Mouse (Mus musculus) spleen, adult 2 months (tissue): ENCODE results near the gene P4hb. TPM values are rescaled to one million over a fixed set of nuclear protein-coding genes. Genes with fewer than 3 reads are reported as not detected.

Experiments
- DNase-seq, 2 experiments: peaks; one replicate each; pipeline versions ENCODE4 v3.0.0 to v3.0.0-alpha.2; 2012 to 2021; ENCODE audit warnings: low spot score in 2 of 2, low read depth in 1 of 2
- H3K27ac ChIP-seq: fragments of 200-500 bp; 2 replicates; pipeline ENCODE4 v1.5.1; 2012; ENCODE audit warnings: low read length, inconsistent platforms; ENCODE audit not compliant: insufficient read depth
- H3K27me3 ChIP-seq: fragments of 200-500 bp; 2 replicates; pipeline ENCODE4 v1.6.1; 2012; ENCODE audit warnings: mild to moderate bottlenecking, moderate library complexity, low read length, inconsistent platforms; ENCODE audit not compliant: control insufficient read depth, insufficient read depth
- H3K36me3 ChIP-seq: fragments of 200-500 bp; 2 replicates; pipeline ENCODE4 v1.6.1; 2012; ENCODE audit warnings: mild to moderate bottlenecking, low read length, inconsistent platforms; ENCODE audit not compliant: control insufficient read depth, insufficient read depth
- H3K4me1 ChIP-seq: fragments of 200-500 bp; 2 replicates; pipeline ENCODE4 v1.6.1; 2011; ENCODE audit warnings: inconsistent platforms; ENCODE audit not compliant: control insufficient read depth, insufficient read depth, insufficient read length
- H3K4me3 ChIP-seq: fragments of 200-500 bp; 2 replicates; pipeline ENCODE4 v1.5.1; 2011; ENCODE audit warnings: mild to moderate bottlenecking, inconsistent platforms; ENCODE audit not compliant: insufficient read depth, insufficient read length; ENCODE audit errors: extremely low read depth
- CTCF ChIP-seq: fragments of 200-500 bp; IDR thresholded peaks from 2 replicates; pipeline ENCODE4 v1.5.1; 2011; ENCODE audit warnings: mild to moderate bottlenecking, inconsistent platforms; ENCODE audit not compliant: insufficient read depth, insufficient read length, insufficient replicate concordance; ENCODE audit errors: extremely low read depth
- POLR2A ChIP-seq: fragments of 200-500 bp; IDR thresholded peaks from 2 replicates; pipeline ENCODE4 v1.6.1; 2011; ENCODE audit warnings: low read depth, low read length, inconsistent platforms
- WGBS: fragments of 180-500 bp; shearing (Covaris S2); methylation state at CpG from one replicate; pipeline ENCODE4 v1.1.7; 2018; 5-methylcytosine and 5-hydroxymethylcytosine counted together
- polyA plus RNA-seq: library from polyadenylated mRNA; depleted of rRNA; stranded (reverse); fragments of >200 nt; gene quantifications from 2 replicates; pipeline ENCODE4 v1.2.3, GENCODE M21; 2012

P4hb gene
- polyA plus RNA-seq, 1 experiment = 79.2 TPM

GRCm38 (mm10) chr11:120527690-120528354, 45.2 kb downstream of the P4hb start:
- WGBS = 75% methylated on average over 9 of the region's 9 CpGs
- H3K27ac ChIP-seq = no peak overlapping the region
- DNase-seq = no peak
- H3K36me3 ChIP-seq = no peaks in the 10 kb centered on the region
- H3K27me3 ChIP-seq = peaks cover 13% of the 10 kb centered on the region
- no peak overlapping the region for H3K4me3 ChIP-seq
- no peak for TF ChIP-seq POLR2A
- TF ChIP-seq CTCF = no peak
- H3K4me1 ChIP-seq = peaks cover 5% of the 10 kb centered on the region

GRCm38 (mm10) chr11:120525959-120526358, 47.1 kb downstream of the P4hb start:
- Histone ChIP-seq H3K27ac (peak overlapping the region; percentile 12; the same call in 1 of the 2 replicates), H3K27me3 (peaks cover 10% of the 10 kb centered on the region), H3K36me3 (no peaks in the 10 kb centered on the region), H3K4me1 (peaks cover 5% of the 10 kb centered on the region), H3K4me3 (no peak overlapping the region)
- peak in 1 of 2 experiments; percentile 40 for DNase-seq
- 80% methylated on average over 2 of the region's 2 CpGs for WGBS
- TF ChIP-seq CTCF = no peak
- TF ChIP-seq POLR2A = no peak

GRCm38 (mm10) chr11:120522581-120522980, 50.5 kb downstream of the P4hb start:
- WGBS = 86% methylated on average over 8 of the region's 8 CpGs
- Histone ChIP-seq H3K4me3 (no peak overlapping the region), H3K27ac (no peak overlapping the region), H3K27me3 (no peaks in the 10 kb centered on the region), H3K4me1 (no peaks in the 10 kb centered on the region), H3K36me3 (no peaks in the 10 kb centered on the region)
- DNase-seq = no peak
- TF ChIP-seq CTCF (no peak), POLR2A (no peak)

GRCm38 (mm10) chr11:120520967-120521540, 52.0 kb downstream of the P4hb start:
- 96% methylated on average over 5 of the region's 5 CpGs for whole genome bisulfite sequencing
- no peaks in the 10 kb centered on the region for H3K4me1 ChIP-seq
- no peaks in the 10 kb centered on the region for H3K27me3 ChIP-seq
- H3K36me3 ChIP-seq = no peaks in the 10 kb centered on the region
- no peak overlapping the region for H3K4me3 ChIP-seq
- no peak overlapping the region for H3K27ac ChIP-seq
- TF ChIP-seq CTCF (no peak), POLR2A (no peak)
- no peak for DNase-seq

- Histone ChIP-seq H3K4me3 (no peak overlapping the region), H3K36me3 (no peaks in the 10 kb centered on the region), H3K27me3 (no peaks in the 10 kb centered on the region), H3K4me1 (no peaks in the 10 kb centered on the region), H3K27ac (no peak overlapping the region)
- 84% methylated on average over 9 of the region's 9 CpGs for WGBS
- TF ChIP-seq POLR2A = no peak
- TF ChIP-seq CTCF = no peak
- DNase-seq = no peak
Observed at GRCm38 (mm10) chr11:120520498-120520897, 52.6 kb downstream of the P4hb start.

GRCm38 (mm10) chr11:120519738-120520137, 53.3 kb downstream of the P4hb start:
- no peak overlapping the region for H3K27ac ChIP-seq
- TF ChIP-seq POLR2A = no peak
- no peak for TF ChIP-seq CTCF
- DNase-seq = no peak
- H3K4me3 ChIP-seq = no peak overlapping the region
- no peaks in the 10 kb centered on the region for H3K4me1 ChIP-seq
- 60% methylated on average over 9 of the region's 9 CpGs for WGBS
- H3K27me3 ChIP-seq = no peaks in the 10 kb centered on the region
- no peaks in the 10 kb centered on the region for H3K36me3 ChIP-seq

- 66% methylated on average over 6 of the region's 6 CpGs for WGBS
- DNase-seq = no peak
- no peak for TF ChIP-seq CTCF
- no peak for TF ChIP-seq POLR2A
- Histone ChIP-seq H3K4me1 (no peaks in the 10 kb centered on the region), H3K36me3 (no peaks in the 10 kb centered on the region), H3K4me3 (no peak overlapping the region), H3K27ac (no peak overlapping the region), H3K27me3 (no peaks in the 10 kb centered on the region)
Observed at GRCm38 (mm10) chr11:120518558-120518957, 54.5 kb downstream of the P4hb start.
